Mouse (Mus musculus) cerebellum, adult 18-20 months (tissue): ENCODE data around the gene Top2a.

ENCODE experiments used
- DNase-seq, 2 experiments: peaks; one replicate each; pipeline ENCODE4 v3.0.0; 2021

Gene Top2a

DNA sequence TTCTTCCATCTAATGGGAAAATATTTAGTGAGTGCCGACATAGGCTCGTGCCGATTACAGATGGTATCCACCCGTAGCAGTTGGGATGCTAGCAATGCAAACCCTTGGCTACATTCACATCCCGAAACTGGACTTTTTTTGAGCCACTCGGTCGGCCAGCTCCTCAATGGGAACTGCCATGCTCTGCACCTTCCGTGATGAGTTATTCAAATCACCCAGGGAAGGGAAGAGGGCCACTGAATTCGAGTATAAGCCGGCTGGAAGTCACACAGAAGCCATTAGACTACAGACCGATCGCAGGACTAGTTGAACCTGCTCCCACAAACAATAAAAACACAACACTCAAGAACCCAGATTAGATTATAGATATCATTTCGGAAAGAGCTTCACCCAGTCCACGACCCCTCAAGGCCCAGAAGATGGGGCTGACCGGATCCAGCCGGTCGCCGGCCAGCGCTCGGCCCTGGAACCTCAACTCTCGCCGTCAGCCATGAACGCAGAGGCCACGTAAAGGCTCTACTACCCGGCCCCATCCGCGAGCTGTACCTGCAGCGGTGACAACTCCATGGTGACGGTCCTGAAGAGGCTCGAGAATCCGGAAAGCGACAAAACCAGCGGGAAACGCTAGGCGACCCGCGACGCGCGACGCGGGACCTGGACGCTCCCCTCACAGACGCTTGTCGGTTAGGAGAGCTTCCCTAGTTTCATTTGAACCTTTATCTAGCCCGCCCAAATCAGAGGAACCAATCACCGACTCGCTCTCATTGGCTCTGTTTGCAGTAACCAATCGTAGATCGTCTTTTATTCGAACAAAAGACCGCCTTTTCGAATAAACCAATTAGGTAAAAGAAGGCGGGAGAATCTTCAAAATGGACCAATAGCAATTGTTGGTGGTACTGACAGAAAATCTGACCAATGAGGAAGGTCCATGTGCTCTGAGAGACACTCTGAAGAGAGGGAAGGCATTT is at the start of gene Top2a:
Top2a (minus strand) TSS at position 690 of the 968 bp plus-strand sequence.
- DNase-seq: peak; percentile 80 to 96

DNA sequence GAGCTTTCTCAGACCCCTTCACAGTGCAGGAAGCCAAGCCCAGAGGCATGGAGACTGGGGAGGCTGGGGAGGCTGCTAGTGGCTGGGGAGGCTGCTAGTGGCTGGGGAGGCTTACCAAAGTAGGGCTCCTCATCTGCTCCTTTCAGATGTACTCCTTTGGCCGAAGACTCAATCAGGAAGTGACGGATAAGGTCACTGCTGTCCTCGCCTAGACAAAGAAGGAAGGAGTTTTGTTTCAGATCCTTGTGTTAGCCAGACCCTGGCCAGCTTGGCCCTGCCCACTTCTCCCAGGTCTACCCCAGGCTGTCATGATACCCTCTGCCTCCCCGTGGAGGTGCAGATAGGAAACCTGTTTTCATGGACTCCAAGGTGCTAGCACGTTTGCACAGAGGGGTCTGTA is 49.8 kb upstream of the Top2a start:
- DNase-seq: no peak

DNA sequence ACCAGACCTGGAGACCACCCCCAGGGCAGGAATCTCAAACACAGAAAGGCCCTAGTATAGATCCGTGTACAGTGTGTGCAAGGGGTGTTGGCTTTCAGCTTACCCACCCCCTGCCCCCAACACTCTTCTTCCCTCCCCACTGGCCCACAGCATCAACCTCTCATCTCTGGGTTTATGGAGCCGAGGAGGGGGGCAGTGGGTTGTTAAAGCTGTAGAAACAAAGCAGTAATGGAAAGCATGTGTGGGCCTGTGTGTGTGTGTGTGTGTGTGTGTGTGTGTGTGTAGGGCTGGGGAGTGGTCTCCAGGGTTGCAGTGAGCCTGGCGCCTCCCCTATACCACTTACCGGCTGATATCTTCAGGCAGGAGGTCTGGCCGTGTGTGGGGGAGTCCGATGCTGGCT is 47.9 kb upstream of the Top2a start:
- no peak for DNase-seq

DNA sequence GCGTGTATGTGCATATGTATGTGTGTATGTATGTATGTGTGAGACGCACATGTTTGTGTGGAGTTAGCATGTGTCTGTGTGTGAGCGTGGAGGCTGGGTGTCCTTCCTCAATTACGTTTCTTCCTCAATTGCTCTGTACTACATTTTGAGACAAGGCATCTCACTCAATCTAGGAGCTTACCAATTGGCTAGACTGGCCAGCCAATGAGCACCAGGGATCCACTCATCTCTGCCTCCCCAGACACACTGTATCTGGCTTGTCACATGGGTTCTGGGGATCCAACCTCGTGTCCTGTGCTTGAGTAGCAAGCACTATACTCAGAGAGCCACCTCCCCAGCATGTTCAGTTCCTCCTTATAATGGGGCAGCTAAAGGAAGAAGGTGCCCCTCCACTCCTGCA is 44.5 kb upstream of the Top2a start:
- DNase-seq: no peak

DNA sequence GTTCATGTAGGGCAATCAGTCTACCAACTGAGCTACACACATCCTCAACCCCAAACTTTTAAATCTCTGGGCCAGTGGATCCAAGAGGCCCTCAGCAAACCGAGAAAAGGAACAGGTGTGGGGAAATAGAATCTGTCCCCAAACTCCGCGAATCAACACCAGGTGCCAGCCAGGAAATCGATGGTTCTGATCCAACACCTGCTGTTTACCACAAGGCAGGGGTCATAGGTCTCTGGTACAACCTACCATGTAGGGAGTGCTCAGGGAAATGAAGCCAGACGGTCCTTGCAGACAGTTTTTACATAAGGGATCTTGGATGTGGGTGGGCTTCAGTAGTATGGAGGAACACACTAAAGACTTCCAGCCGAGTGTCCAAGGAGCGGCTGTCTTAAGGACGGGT is 43.6 kb upstream of the Top2a start:
- no peak for DNase-seq

DNA sequence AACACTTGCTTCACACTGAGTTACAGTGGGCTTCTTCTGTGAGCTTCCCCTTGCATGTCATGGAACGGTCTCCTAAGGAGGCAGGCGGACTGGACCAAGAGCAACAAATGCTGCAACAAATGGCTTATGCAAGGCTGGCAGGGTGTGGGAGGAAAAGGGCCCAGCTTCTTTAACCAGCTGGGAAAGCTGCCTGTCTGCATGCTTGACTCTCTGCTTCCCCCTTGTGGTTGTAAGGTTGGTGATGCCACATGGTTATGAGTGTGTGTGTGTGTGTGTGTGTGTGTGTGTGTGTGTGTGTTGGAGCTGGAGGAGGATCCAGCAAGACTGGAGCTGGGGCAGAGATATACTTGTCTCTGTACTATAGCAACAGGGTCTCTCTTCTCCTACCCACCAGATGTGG is 42.0 kb upstream of the Top2a start:
- DNase-seq: peak; percentile 65 to 70

DNA sequence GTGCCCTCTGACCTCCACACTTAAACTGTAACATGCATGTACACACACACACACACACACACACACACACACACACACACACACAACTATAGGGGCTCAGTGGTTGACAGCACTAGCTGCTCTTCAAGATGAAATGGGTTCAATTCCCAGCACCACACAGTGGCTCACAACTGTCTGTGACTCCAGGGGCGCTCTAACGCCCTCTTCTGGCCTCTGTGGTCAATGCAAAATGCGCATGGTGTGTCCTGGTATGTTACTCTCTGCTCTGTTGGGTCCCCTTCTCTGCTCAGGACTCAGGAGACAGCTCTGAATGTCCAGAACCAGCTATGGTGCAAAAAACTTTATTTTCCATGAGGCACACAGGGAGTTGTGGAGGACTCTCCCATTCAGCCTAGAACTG is 41.4 kb upstream of the Top2a start:
- DNase-seq: no peak

DNA sequence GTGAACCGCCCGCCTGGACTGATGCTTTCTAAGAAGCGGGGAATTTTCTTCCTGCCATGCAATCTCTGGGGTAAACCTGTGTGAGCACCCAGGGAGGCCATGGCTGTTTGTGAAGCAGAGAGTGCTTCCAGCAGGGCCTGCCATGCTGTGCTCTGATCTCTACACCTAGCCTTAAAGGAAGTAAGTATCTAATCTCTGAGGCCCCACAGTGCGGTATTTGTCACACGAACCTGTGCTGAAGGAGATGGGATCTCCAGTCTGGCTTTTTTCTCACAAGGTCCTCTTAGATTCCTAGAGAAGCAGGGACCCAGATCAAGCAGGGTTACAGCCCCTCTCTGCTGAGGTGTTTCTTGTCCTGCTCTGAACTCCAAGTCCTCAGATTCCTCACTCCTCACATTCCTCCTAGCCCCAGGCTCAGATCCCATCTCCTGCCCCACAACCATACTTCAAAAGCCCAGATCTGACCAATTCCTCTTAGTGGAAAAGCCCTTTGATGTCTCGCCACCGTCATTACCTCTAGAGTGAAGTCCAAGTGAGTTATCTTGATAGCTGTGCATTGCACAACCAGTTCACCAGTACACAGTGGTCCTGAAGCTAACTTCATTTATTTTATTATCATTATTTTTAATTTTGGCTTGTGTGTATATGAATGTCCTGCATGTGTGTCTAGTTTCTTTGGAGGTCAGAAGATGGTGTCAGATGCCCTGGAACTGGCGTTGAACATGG is 39.6 kb upstream of the Top2a start:
- no peak for DNase-seq

DNA sequence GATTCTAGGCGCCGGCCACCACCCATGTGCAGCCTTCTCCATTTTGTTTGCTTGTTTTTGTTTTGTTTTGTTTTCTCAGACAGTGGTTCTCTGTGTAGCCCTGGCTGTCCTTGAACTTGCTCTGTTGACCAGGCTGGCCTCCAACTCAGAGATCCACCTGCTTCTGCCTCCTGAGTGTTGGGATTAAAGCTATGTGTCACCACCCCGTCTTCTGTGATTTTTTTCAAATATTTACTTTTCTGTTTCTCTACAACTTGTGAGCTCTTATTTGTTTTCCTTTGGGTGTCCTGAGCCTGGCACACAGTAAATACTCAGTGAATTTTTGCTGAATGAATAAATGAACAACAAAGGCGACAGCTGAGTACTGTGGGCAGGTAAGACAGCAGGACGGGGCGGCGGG is 38.7 kb upstream of the Top2a start:
- DNase-seq: no peak

DNA sequence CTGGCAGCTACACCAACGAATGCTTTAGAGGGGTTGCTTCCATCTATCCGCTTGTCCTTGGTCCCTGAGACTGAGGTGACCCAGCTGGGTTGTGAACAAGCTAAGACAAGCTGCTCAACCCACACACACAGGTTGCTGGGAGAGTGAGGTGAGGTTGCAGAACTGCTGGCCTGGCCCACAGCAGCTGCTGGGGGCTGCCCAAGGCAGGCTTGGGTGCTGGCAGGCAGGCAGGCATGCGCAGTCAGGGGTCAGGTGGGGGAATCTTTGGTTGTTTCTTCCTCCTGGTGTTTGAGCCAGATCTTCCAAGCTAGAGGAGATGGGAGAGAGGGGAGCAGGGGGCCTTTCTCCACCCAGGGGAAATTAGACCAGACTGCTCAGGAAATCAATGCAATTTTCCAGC is 36.4 kb upstream of the Top2a start:
- DNase-seq: no peak

DNA sequence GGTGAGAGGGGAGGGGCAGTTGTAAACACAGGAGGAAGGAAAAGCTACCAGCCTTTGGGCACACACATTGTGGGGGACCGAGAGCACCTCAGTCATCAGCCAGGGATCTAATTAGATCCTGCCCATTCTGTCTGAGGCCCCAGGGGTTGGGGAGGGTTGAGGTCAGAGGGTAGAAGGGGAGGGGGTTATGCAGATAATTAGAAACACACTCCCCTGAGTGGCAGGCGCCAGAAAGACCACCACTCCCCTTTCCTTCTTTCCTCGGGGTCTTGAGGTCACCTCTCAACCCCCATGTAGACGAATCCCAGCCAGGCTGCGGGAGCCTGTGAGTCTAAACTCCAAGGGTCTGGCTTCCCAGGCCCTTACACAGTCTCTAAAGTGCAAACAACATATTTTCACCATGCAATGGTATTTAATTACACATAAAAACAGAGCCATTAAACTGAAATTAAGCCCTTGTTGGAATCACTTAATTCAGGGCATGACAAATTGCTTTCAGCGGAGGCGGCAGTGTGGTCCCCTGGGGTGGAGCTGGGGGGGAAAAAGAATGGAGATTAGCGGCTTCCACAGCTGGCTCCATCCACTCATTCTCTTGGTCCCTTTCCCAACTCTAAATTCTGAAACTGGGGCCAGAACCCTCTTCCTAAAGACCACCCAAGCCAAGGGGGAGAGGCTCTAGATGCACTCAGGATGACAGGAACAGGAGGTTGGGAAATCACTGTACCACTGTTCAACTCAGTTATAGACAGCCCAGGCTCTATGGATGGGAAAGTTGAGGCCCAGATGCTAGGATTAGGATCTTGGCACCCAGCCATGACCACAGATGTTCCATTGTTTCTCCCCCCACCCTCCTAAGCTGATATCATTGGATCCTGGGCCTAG is 31.8 kb upstream of the Top2a start:
- DNase-seq: no peak

DNA sequence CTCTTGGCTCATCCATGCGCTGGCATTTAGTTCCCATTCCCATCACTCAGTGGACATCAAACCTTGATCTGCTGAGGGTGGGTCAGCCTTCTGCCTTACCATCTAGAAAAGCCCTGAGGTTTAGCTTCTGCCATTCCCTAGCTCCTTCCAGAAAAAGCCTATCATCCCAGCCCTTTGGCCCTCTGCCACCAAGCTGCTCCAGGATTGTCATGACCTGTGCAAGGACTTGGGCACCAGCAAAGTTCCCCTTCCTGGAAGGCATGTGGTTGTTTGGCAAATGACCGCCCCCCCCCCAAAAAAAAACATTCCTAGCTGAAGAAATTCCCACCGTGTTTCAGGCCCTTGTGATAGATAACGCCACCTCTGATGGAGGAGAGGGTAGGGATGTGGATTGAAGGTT is 31.2 kb upstream of the Top2a start:
- DNase-seq: no peak

DNA sequence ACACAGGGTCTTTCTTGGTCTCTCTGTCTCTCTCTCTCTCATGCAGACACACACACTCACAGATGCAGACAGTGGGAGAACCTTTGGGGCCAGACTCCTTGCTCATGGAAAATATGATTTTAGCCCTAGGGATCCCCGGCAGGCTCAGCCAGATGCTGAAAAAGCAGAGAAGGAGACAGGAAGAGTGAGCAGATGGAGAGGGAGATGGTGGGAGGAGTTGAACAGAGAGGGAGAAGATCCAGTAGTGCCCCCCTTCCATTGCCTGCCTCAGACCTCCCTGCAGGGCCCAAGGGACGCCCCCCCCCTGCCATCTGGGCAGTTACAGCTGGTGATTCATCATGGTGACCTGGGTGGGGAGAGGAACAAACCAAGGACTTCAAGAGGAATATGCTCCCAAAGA is 23.7 kb upstream of the Top2a start:
- no peak for DNase-seq

DNA sequence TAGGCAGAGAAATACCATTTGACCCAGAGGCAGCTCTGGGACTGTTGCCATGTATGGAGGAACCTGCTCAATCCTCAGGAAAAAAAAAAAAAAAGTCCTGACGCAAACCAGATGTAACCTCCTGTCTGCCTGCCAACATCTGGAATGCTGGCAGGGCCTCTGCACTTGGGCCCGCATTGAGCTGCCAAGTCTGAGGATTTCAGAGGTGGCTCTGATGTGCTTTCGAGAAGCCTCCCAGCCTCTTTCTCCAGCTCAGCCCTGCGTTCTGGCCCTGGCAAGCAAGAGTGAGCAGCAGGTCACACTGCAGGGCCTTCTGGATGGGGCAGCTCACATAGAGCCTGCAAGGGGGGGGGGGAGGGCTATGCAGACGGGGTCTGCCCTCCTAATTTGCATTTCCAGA is 23.1 kb upstream of the Top2a start:
- DNase-seq: no peak

DNA sequence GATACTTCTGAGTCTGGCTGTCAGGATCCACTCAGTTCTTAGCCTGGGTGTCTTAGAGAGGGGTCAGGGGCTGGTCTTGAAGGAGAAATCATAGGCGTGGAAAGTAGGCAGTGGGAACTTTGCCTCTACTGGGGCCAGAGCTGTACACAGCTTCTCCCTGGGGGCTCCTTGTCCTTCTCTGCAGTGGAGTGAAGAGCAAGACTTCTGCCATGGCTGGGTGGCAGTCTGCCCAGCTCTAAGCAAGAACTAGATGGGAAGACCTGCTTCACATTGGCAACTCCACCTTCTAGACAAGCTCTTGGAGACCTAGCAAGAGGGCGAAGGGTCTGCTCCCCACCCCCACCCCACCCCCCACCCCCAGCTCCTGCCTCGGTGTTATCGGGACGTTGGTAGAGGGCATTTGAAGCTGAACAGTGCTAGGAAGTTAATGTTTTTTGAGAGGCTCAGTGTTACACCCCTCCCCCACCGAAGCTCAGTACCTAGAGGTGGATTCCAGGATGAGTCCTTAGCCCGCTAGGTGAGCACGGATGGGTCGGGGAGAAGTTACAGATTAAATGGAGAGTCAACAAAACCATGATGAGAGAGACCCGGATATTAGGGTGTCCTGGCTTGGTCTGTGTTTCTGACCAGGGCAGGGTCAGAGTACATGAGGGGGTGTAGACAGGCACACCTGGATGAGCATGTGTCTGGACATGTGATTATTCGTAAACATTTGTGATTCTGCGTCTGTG is 21.3 kb upstream of the Top2a start:
- DNase-seq: no peak

DNA sequence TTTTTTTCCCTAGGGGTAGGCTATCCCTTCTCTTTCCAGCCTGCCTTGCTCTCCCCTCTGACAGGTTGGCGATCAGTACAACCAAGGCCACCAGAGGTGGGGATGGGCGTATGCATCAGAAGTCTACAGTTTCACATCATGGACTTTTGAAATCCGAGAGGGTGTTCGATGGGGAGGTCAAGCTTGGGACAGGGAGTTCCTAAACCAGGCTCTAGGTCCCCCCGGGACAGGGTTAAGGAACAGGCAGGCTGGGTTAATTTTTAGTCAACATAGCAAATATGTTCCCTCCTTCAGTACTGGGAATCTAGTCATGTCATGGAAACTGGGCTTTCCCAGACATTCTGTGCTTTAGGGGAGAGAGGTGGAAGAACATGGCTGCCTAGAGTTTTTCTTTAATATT is 20.3 kb upstream of the Top2a start:
- DNase-seq: no peak

DNA sequence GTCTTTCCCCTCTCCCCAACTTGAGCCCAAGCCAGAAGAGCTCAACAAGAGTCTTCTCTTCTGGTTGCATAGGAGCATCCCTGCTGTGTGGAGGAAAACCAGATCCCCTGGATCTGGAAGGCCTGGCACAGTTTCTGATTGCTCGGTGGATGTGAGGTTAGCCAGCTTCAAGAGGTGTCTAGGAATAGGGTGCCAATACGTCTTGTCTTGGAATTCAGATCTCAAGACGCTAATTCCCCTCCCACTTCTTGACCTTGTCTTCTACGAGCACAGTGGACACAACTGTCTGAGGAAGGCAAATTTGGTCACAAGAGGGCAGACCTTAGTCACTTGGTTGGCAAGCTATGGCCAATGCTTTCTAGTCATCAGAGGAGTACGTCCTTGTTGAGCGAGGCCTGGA is 19.6 kb upstream of the Top2a start:
- no peak for DNase-seq

DNA sequence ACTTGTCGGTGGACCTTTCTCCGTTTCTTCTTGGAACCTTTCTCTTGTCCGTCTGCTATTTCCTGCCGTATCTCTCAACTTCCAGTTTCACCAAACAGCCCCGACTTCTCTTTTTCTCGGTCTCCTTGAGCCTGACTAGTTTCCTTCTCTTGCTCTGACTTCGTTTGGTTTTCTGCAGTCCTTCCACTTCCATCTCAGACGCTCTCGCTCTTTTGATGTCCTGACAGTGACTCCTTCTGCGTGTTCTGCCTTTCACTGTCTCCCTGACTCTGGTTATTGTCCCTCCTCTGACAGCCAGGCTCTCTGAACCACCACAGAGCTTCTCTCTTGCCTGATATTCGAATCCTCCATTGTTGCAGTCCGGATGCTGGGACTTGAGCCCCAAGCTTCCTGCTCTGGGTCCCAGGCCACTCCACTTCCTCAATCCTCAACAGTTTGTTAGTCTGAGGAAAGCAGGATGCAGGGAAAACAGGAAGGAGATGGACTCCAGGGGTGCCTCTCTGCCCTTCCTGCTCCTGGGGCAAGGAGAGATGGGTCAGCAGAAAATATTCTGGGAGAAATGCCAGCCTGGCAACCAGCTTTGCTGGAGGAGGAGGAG is 18.9 kb upstream of the Top2a start:
- DNase-seq: no peak

DNA sequence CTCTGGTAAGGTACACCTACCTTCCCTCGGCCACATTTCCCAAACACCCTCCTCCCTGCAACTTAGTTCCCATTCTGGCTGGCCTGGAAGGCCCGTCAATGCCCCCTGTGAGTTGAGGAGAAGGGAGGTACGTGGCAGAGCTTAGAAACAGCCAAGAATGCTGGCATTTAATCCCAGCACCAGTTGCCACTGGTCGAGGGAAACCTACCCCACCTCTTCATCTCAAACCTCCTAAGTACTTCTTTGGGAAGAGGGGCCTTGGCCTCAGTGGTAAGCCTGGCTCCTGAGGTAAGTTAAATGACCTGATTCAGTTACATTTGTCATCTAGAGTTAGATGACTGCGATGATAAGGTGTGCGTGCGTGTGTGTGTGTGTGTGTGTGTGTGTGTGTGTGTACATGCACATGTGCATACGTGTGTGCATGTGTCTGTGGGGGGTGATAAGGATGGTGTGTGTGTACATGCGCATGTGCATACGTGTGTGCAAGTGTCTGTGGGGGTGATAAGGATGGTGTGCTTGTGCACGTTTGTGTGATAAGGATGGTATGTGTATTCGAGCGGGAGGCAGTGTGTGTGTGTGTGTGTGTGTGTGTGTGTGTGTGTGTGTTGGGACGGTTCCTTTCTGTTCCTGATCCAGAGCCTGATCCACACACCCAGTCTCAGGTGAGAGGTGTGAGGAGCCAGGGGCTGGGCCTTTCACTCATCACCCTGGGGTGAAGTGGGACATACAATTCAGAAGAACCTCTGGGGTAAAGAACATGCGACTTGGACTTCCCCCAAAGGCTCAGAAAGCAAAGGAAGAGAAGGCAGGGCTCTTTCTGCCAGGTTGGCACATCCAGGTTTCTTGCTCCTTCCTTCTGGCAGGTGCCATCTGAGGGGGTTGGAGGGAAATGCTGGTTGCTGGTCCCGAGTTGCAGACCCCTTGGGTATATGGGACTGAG is 18.1 kb upstream of the Top2a start:
- no peak for DNase-seq

DNA sequence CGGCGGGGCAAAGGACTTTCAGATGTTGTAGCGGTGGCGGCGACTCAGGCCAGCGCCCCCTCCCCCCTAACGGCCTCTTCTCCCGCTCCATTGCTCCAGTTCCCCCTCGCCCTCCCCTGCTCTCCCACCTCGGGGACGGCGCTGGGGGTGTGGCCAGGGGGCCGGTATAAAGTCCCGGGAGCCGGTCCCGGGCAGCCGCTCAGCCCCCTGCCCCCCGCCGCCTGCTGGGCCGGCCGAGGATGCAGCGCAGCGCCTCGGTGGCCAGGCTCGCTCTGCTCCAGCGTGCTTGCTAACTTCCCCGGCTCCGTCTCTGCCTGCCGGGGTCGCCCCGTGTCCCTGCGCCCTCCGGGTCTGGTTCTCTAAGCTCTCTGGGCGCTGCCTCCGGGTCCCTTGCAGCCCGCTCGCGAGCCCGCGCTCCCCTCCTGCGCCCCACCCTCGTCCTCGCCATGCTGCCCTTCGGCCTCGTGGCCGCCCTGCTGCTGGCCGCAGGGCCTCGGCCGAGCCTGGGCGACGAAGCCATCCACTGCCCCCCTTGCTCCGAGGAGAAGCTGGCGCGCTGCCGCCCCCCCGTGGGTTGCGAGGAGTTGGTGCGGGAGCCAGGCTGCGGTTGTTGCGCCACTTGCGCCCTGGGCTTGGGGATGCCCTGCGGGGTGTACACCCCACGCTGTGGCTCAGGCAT is 17.2 kb upstream of the Top2a start, which contains the start of gene Igfbp4:
Igfbp4 (plus strand) TSS at position 194 of the 679 bp plus-strand sequence.
- peak in 1 of 2 experiments; percentile 40 for DNase-seq
